Mouse (Mus musculus) monocyte, adult 2 months (primary cell): Measurements from ENCODE around the gene Stk16.
"Not testable (repeated sequence)": the region's sequence is repeated elsewhere in the genome, so short reads cannot be mapped to it uniquely, and the experiment has no call there.

Experiments
- DNase-seq, 2 experiments: peaks; one replicate each; pipeline ENCODE4 v3.0.0; 2022; ENCODE audit warnings: low spot score in 2 of 2, low read depth in 1 of 2

The Stk16 gene

GRCm38 (mm10) chr1:75212542-75212941 is 1.9 kb downstream of the Stk16 start:
- no peak for DNase-seq

- DNase-seq, result no peak
Measured at GRCm38 (mm10) chr1:75213096-75213495, 2.5 kb downstream of the Stk16 start.

- DNase-seq, result no peak
Measured at GRCm38 (mm10) chr1:75214442-75214841, 3.8 kb downstream of the Stk16 start.

GRCm38 (mm10) chr1:75214886-75215285 is 4.2 kb downstream of the Stk16 start:
- DNase-seq, result no peak

- no peak for DNase-seq
Measured at GRCm38 (mm10) chr1:75215785-75216184, 5.1 kb downstream of the Stk16 start.

- no peak for DNase-seq
Measured at GRCm38 (mm10) chr1:75216797-75217585, 6.4 kb downstream of the Stk16 start.

- DNase-seq, result no peak
Measured at GRCm38 (mm10) chr1:75217893-75218226, 7.2 kb downstream of the Stk16 start.

GRCm38 (mm10) chr1:75218227-75219001 is 7.8 kb downstream of the Stk16 start:
- DNase-seq, result peak in 1 of 2 experiments; percentile 37

- peak; percentile 79 to 86 for DNase-seq
Measured at GRCm38 (mm10) chr1:75219078-75219477, 8.4 kb downstream of the Stk16 start.

GRCm38 (mm10) chr1:75219531-75219930 is 8.9 kb downstream of the Stk16 start, which contains the start of gene Tuba4a:
Gene Tuba4a, minus strand, starts transcription at chr1:75219865.
- DNase-seq, result no peak

- no peak for DNase-seq
Measured at GRCm38 (mm10) chr1:75221538-75221937, 10.9 kb downstream of the Stk16 start.

- DNase-seq, result no peak
Measured at GRCm38 (mm10) chr1:75222926-75223325, 12.3 kb downstream of the Stk16 start.

- no peak for DNase-seq
Measured at GRCm38 (mm10) chr1:75223532-75223931, 12.9 kb downstream of the Stk16 start.

- no peak for DNase-seq
Measured at GRCm38 (mm10) chr1:75225473-75225872, 14.8 kb downstream of the Stk16 start.

- no peak for DNase-seq
Measured at GRCm38 (mm10) chr1:75226138-75226537, 15.5 kb downstream of the Stk16 start.

GRCm38 (mm10) chr1:75227653-75228052 is 17.0 kb downstream of the Stk16 start:
- no peak for DNase-seq

GRCm38 (mm10) chr1:75229158-75229557 is 18.5 kb downstream of the Stk16 start:
- DNase-seq, result no peak

- DNase-seq, result peak in 1 of 2 experiments; percentile 51
Measured at GRCm38 (mm10) chr1:75230335-75230994, 19.8 kb downstream of the Stk16 start.

GRCm38 (mm10) chr1:75231224-75231623 is 20.6 kb downstream of the Stk16 start:
- DNase-seq, result no peak

GRCm38 (mm10) chr1:75231664-75232152 is 21.1 kb downstream of the Stk16 start, which contains the start of gene A630095N17Rik:
Gene A630095N17Rik, minus strand, starts transcription at chr1:75232102.
- no peak for DNase-seq

GRCm38 (mm10) chr1:75232489-75232888 is 21.9 kb downstream of the Stk16 start:
- not testable (repeated sequence) for DNase-seq
